Mouse (Mus musculus) kidney, embryonic 14.5 days (tissue): ENCODE measurements around the gene Osbpl7. TPM values are rescaled to one million over a fixed set of nuclear protein-coding genes. Genes with fewer than 3 reads are reported as not detected.

Source experiments
- ATAC-seq: fragments of 200-750 bp; cut with Nextera tagmentation; 2 replicates; pipeline ENCODE4 v1.8.0; 2017; ENCODE audit warnings: moderate number of reproducible peaks, mild to moderate bottlenecking, moderate TSS enrichment, moderate library complexity; ENCODE audit not compliant: low FRiP score, low TSS enrichment
- H3K27ac ChIP-seq: fragments of 300-500 bp; sonication (generic); 2 replicates; pipeline ENCODE4 v1.5.1; 2014; ENCODE audit warnings: low read depth, mild to moderate bottlenecking, low read length, moderate library complexity, mixed read lengths
- H3K27me3 ChIP-seq: fragments of 300-500 bp; sonication (generic); 2 replicates; pipeline ENCODE4 v1.6.1; 2014; ENCODE audit warnings: mild to moderate bottlenecking, low read length; ENCODE audit not compliant: control insufficient read depth, insufficient read depth
- H3K36me3 ChIP-seq: fragments of 300-500 bp; sonication (generic); 2 replicates; pipeline ENCODE4 v1.6.1; 2014; ENCODE audit warnings: low read length, mixed read lengths; ENCODE audit not compliant: control insufficient read depth, insufficient read depth
- H3K4me1 ChIP-seq: fragments of 300-500 bp; sonication (generic); 2 replicates; pipeline ENCODE4 v1.6.1; 2014; ENCODE audit warnings: low read length, mixed read lengths; ENCODE audit not compliant: control insufficient read depth, insufficient read depth
- H3K4me2 ChIP-seq: fragments of 300-500 bp; sonication (generic); replicated peaks from 2 replicates; pipeline ENCODE4 v1.6.1; 2014; ENCODE audit warnings: low read depth, mild to moderate bottlenecking, low read length
- H3K4me3 ChIP-seq: fragments of 300-500 bp; sonication (generic); 2 replicates; pipeline ENCODE4 v1.5.1; 2014; ENCODE audit warnings: mild to moderate bottlenecking, low read length
- H3K9ac ChIP-seq: fragments of 300-500 bp; sonication (generic); 2 replicates; pipeline ENCODE4 v1.6.1; 2014; ENCODE audit warnings: low read depth, mild to moderate bottlenecking, low read length, moderate library complexity
- H3K9me3 ChIP-seq: fragments of 300-500 bp; sonication (generic); 2 replicates; pipeline ENCODE4 v1.6.1; 2016; ENCODE audit warnings: low read length; ENCODE audit not compliant: control insufficient read depth
- WGBS: fragments of 180-500 bp; shearing (Covaris S2); extraction: QIAGEN DNeasy Blood & Tissue Kit; methylation state at CpG from one replicate; pipeline ENCODE4 v1.1.7; 2014; 5-methylcytosine and 5-hydroxymethylcytosine counted together
- polyA plus RNA-seq: library from polyadenylated mRNA; unstranded; fragments of >200 nt; fragmentation: Nextera tagmentation; extraction: Ambion mirVana; gene quantifications from 2 replicates; pipeline ENCODE4 v1.2.1, GENCODE M21; 2014

Osbpl7 gene
- polyA plus RNA-seq, 1 experiment from 2014 or later, result 5.1 TPM

GRCm38 (mm10) chr11:97086365-97086764 lies 35.9 kb downstream of the Osbpl7 start:
- Histone ChIP-seq H3K27me3 (no peaks in the 10 kb centered on the region), H3K9ac (no peak overlapping the region), H3K4me2 (no peak overlapping the region), H3K27ac (no peak overlapping the region), H3K9me3 (no peaks in the 10 kb centered on the region), H3K4me3 (no peak overlapping the region), H3K4me1 (peaks cover 9% of the 10 kb centered on the region), H3K36me3 (no peaks in the 10 kb centered on the region)
- no peak for ATAC-seq
- WGBS, result 80% methylated on average over 6 of the region's 6 CpGs

- Histone ChIP-seq H3K9me3 (no peaks in the 10 kb centered on the region), H3K27ac (no peak overlapping the region), H3K4me3 (no peak overlapping the region), H3K4me2 (no peak overlapping the region), H3K9ac (no peak overlapping the region), H3K36me3 (no peaks in the 10 kb centered on the region), H3K27me3 (peaks cover 15% of the 10 kb centered on the region; the same call in 1 of the 2 replicates), H3K4me1 (0 out of 2 replicates have a peak, but pooled peaks cover 2% of the 10 kb centered on the region)
- ATAC-seq, result no peak
- 68% methylated on average over 2 of the region's 2 CpGs for WGBS
These were observed 44.2 kb downstream of the Osbpl7 start for GRCm38 (mm10) chr11:97094600-97094999.

- H3K4me3 ChIP-seq, result 0 out of 2 replicates have a peak overlapping the region, but pooled peaks have one; percentile 3
- no peak overlapping the region for H3K27ac ChIP-seq
- 12% methylated on average over 18 of the region's 18 CpGs for WGBS
- H3K4me1 ChIP-seq, result 0 out of 2 replicates have a peak, but pooled peaks cover 2% of the 10 kb centered on the region
- H3K36me3 ChIP-seq, result no peaks in the 10 kb centered on the region
- peaks cover 20% of the 10 kb centered on the region; the same call in 1 of the 2 replicates for H3K27me3 ChIP-seq
- ATAC-seq, result peak; percentile 35; the same call in 1 of the 2 replicates
- no peak overlapping the region for H3K9ac ChIP-seq
- H3K9me3 ChIP-seq, result no peaks in the 10 kb centered on the region
- peak overlapping the region; percentile 5; the same call in 1 of the 2 replicates for H3K4me2 ChIP-seq
These were observed 48.4 kb downstream of the Osbpl7 start for GRCm38 (mm10) chr11:97098791-97099190.

GRCm38 (mm10) chr11:97101722-97102121 lies 51.3 kb downstream of the Osbpl7 start:
- Histone ChIP-seq H3K27me3 (peaks cover 20% of the 10 kb centered on the region; the same call in 1 of the 2 replicates), H3K9ac (no peak overlapping the region), H3K36me3 (no peaks in the 10 kb centered on the region), H3K4me1 (0 out of 2 replicates have a peak, but pooled peaks cover 2% of the 10 kb centered on the region), H3K9me3 (no peaks in the 10 kb centered on the region), H3K4me2 (no peak overlapping the region), H3K27ac (no peak overlapping the region), H3K4me3 (no peak overlapping the region)
- ATAC-seq, result 0 out of 2 replicates have a peak, but pooled peaks have one; percentile 46
- WGBS, result 19% methylated on average over 9 of the region's 9 CpGs

- 91% methylated on average over 10 of the region's 10 CpGs for WGBS
- Histone ChIP-seq H3K27me3 (peaks cover 14% of the 10 kb centered on the region; the same call in 1 of the 2 replicates), H3K4me2 (no peak overlapping the region), H3K9ac (no peak overlapping the region), H3K9me3 (no peaks in the 10 kb centered on the region), H3K4me1 (0 out of 2 replicates have a peak, but pooled peaks cover 2% of the 10 kb centered on the region), H3K27ac (no peak overlapping the region), H3K36me3 (no peaks in the 10 kb centered on the region), H3K4me3 (no peak overlapping the region)
- no peak for ATAC-seq
These were observed 53.0 kb downstream of the Osbpl7 start for GRCm38 (mm10) chr11:97103163-97104090.

- no peak overlapping the region for H3K4me3 ChIP-seq
- 95% methylated on average over 9 of the region's 9 CpGs for WGBS
- H3K36me3 ChIP-seq, result no peaks in the 10 kb centered on the region
- ATAC-seq, result no peak
- no peaks in the 10 kb centered on the region for H3K4me1 ChIP-seq
- peaks cover 10% of the 10 kb centered on the region; the same call in 1 of the 2 replicates for H3K27me3 ChIP-seq
- no peak overlapping the region for H3K4me2 ChIP-seq
- H3K27ac ChIP-seq, result no peak overlapping the region
- H3K9me3 ChIP-seq, result no peaks in the 10 kb centered on the region
- no peak overlapping the region for H3K9ac ChIP-seq
These were observed 53.7 kb downstream of the Osbpl7 start for GRCm38 (mm10) chr11:97104091-97104483.

- WGBS, result 83% methylated on average over 16 of the region's 16 CpGs
- ATAC-seq, result no peak
- H3K4me2 ChIP-seq, result no peak overlapping the region
- peaks cover 16% of the 10 kb centered on the region for H3K27me3 ChIP-seq
- no peaks in the 10 kb centered on the region for H3K9me3 ChIP-seq
- H3K4me3 ChIP-seq, result no peak overlapping the region
- no peaks in the 10 kb centered on the region for H3K36me3 ChIP-seq
- no peak overlapping the region for H3K27ac ChIP-seq
- no peak overlapping the region for H3K9ac ChIP-seq
- 0 out of 2 replicates have a peak, but pooled peaks cover under 1% of the 10 kb centered on the region for H3K4me1 ChIP-seq
These were observed 58.5 kb downstream of the Osbpl7 start for GRCm38 (mm10) chr11:97108976-97109375.

- Histone ChIP-seq H3K4me2 (no peak overlapping the region), H3K36me3 (no peaks in the 10 kb centered on the region), H3K27ac (no peak overlapping the region), H3K4me1 (peaks cover 14% of the 10 kb centered on the region; the same call in 1 of the 2 replicates), H3K9ac (no peak overlapping the region), H3K4me3 (no peak overlapping the region), H3K9me3 (no peaks in the 10 kb centered on the region), H3K27me3 (peaks cover 46% of the 10 kb centered on the region)
- ATAC-seq, result no peak
- WGBS, result 85% methylated on average over 9 of the region's 9 CpGs
These were observed 62.2 kb downstream of the Osbpl7 start for GRCm38 (mm10) chr11:97112519-97113125.
